Mouse (Mus musculus) midbrain, postnatal 0 days (tissue): Measurements from ENCODE around the gene C1qtnf9. TPM values are rescaled to one million over a fixed set of nuclear protein-coding genes. Genes with fewer than 3 reads are reported as not detected.

Source experiments
- ATAC-seq: fragments of 200-750 bp; cut with Nextera tagmentation; 2 replicates; pipeline ENCODE4 v1.8.0; 2017; ENCODE audit warnings: moderate number of reproducible peaks, mild to moderate bottlenecking, moderate TSS enrichment, moderate library complexity; ENCODE audit not compliant: low FRiP score
- DNase-seq: peaks from one replicate; pipeline ENCODE4 v3.0.0-alpha.2; 2015; ENCODE audit warnings: low spot score
- H3K27ac ChIP-seq: fragments of 300-500 bp; sonication (generic); 2 replicates; pipeline ENCODE4 v1.5.1; 2014; ENCODE audit warnings: low read depth, mild to moderate bottlenecking, low read length, mixed read lengths
- H3K27me3 ChIP-seq: fragments of 300-500 bp; sonication (generic); 2 replicates; pipeline ENCODE4 v1.6.1; 2014; ENCODE audit warnings: low read length, control low read depth, mixed read lengths; ENCODE audit not compliant: insufficient read depth
- H3K36me3 ChIP-seq: fragments of 300-500 bp; sonication (generic); 2 replicates; pipeline ENCODE4 v1.6.1; 2014; ENCODE audit warnings: low read length, control low read depth, mixed read lengths; ENCODE audit not compliant: insufficient read depth
- H3K4me1 ChIP-seq: fragments of 300-500 bp; sonication (generic); 2 replicates; pipeline ENCODE4 v1.6.1; 2014; ENCODE audit warnings: mild to moderate bottlenecking, control low read depth, antibody characterized with exemption, low read length, mixed read lengths; ENCODE audit not compliant: insufficient read depth
- H3K4me2 ChIP-seq: fragments of 300-500 bp; sonication (generic); 2 replicates; pipeline ENCODE4 v1.6.1; 2014; ENCODE audit warnings: low read depth, mild to moderate bottlenecking, low read length, mixed read lengths; ENCODE audit not compliant: poor library complexity, severe bottlenecking
- H3K4me3 ChIP-seq: fragments of 300-500 bp; sonication (generic); 2 replicates; pipeline ENCODE4 v1.5.1; 2014; ENCODE audit warnings: low read depth, mild to moderate bottlenecking, low read length, moderate library complexity
- H3K9ac ChIP-seq: fragments of 300-500 bp; sonication (generic); replicated peaks from 2 replicates; pipeline ENCODE4 v1.6.1; 2014; ENCODE audit warnings: mild to moderate bottlenecking, low read length, moderate library complexity, mixed read lengths; ENCODE audit not compliant: poor library complexity, severe bottlenecking
- H3K9me3 ChIP-seq: fragments of 300-500 bp; sonication (generic); 2 replicates; pipeline ENCODE4 v1.6.1; 2016; ENCODE audit warnings: low read length, control low read depth
- CTCF ChIP-seq: IDR thresholded peaks from 2 replicates; pipeline ENCODE4 v1.5.1; 2016; ENCODE audit warnings: antibody characterized with exemption, mild to moderate bottlenecking
- WGBS: fragments of 180-500 bp; shearing (Covaris S2); extraction: QIAGEN DNeasy Blood & Tissue Kit; methylation state at CpG from one replicate; pipeline ENCODE4 v1.1.7; 2014; 5-methylcytosine and 5-hydroxymethylcytosine counted together
- polyA plus RNA-seq: library from polyadenylated mRNA; unstranded; fragments of >200 nt; fragmentation: Nextera tagmentation; extraction: Ambion mirVana; gene quantifications from 2 replicates; pipeline ENCODE4 v1.2.1, GENCODE M21; 2015
- total RNA-seq: library from RNA; depleted of rRNA; stranded (reverse); fragments of >200 nt; gene quantifications from 2 replicates; pipeline ENCODE4 v1.2.3, GENCODE M21; 2014

C1qtnf9 gene
- total and polyA plus RNA-seq, 2 experiments from 2014 or later = 0.10 to 0.11 TPM

DNA sequence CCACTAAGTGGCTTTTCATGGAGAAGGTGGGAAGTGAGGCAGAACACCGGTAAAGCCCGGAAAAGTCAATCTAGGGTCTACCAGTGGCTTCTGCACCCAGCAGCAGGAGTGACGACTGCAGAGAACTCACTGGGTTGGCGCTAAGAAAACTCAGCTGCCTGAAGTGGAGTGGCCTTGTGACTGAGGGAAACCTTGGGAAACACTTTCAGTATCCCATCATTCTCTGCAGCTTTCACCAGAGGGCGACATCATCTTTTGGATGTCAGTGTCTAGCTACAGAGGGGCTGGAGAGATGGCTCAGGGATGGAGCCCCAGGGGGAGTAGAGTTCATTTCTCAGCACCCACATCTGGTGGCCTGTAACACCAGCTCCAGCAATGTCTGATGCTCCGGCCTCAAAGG is 1.4 kb downstream of the C1qtnf9 start:
- no peak overlapping the region for H3K4me3 ChIP-seq
- H3K9ac ChIP-seq = no peak overlapping the region
- no peak overlapping the region for H3K4me2 ChIP-seq
- DNase-seq = no peak
- 43% methylated on average over 6 of the region's 6 CpGs for WGBS
- H3K27me3 ChIP-seq = no peaks in the 10 kb centered on the region
- no peak overlapping the region for H3K27ac ChIP-seq
- no peaks in the 10 kb centered on the region for H3K9me3 ChIP-seq
- peak; percentile 60 for TF ChIP-seq CTCF
- no peaks in the 10 kb centered on the region for H3K4me1 ChIP-seq
- no peaks in the 10 kb centered on the region for H3K36me3 ChIP-seq
- ATAC-seq = no peak

DNA sequence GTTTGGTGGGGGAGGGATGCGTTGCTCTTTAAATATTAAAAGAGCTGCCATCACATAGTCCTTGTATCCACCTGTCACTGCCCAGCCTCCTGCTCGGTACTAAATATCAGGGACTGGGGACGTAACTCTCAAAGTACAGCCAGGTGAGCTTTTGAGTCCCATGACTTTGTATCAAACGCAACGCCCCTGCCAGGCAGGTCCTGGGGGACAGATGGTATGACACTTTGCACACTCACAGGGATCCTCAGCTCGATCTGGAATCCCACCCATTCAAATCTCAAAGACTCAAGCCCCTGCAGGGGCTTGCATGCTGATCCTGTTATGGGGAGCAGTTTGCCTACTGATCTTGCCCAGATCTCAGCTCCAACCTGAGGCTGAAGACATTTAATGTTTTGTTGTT is 2.7 kb downstream of the C1qtnf9 start:
- Histone ChIP-seq H3K4me2 (no peak overlapping the region), H3K27ac (no peak overlapping the region), H3K4me1 (no peaks in the 10 kb centered on the region), H3K9ac (no peak overlapping the region), H3K9me3 (no peaks in the 10 kb centered on the region), H3K36me3 (no peaks in the 10 kb centered on the region), H3K4me3 (no peak overlapping the region), H3K27me3 (no peaks in the 10 kb centered on the region)
- WGBS = 74% methylated on average over 6 of the region's 6 CpGs
- ATAC-seq = peak; percentile 32; the same call in 1 of the 2 replicates
- no peak for DNase-seq
- TF ChIP-seq CTCF = no peak

DNA sequence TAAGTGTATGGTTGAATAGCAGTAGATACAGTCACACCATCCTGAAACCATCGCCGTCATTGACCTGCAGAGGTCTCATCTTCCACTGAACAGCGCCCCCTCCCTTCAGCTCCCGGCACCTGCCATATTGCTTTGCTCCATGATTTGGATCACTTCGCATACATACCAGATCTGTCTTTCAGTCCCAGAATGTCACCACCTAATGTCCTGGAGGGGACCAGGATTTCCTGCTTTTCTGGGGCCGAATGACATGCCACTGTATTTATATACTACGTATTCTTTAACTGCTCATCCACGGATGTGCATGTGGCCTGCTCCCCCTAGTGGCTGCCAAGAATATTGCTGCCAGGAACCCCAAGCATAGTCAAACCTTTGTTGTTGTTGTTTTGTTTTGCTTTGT is 3.1 kb downstream of the C1qtnf9 start:
- 0 out of 2 replicates have a peak overlapping the region, but pooled peaks have one; percentile 39 for H3K9ac ChIP-seq
- no peaks in the 10 kb centered on the region for H3K4me1 ChIP-seq
- peak overlapping the region; percentile 22; the same call in 1 of the 2 replicates for H3K4me3 ChIP-seq
- peak; percentile 97 for TF ChIP-seq CTCF
- 4% methylated on average over 8 of the region's 8 CpGs for WGBS
- H3K27ac ChIP-seq = no peak overlapping the region
- DNase-seq (peak; percentile 71), ATAC-seq (peak; percentile 85)
- no peaks in the 10 kb centered on the region for H3K27me3 ChIP-seq
- H3K36me3 ChIP-seq = no peaks in the 10 kb centered on the region
- H3K4me2 ChIP-seq = peak overlapping the region; percentile 43
- no peaks in the 10 kb centered on the region for H3K9me3 ChIP-seq

DNA sequence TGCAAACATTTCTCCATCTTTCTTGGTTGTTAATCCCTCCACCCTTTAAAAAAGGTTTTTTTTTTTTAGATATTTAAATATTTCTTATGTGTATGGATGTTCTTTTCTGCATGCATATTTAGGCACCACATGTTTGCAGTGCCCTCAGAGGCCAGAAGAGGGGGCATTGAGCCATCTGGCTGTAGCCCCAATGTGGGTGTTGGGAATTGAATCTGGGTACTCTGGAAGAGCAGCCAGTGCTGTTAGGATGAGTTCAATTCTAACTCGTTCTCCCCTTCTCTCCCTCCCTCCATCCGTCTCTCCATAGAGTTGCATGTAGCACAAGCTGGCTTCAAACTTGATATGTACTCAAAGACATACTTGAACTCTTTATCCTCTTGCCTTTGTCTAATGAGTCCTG is 5.5 kb downstream of the C1qtnf9 start:
- Histone ChIP-seq H3K9me3 (no peaks in the 10 kb centered on the region), H3K27ac (no peak overlapping the region), H3K27me3 (no peaks in the 10 kb centered on the region), H3K4me2 (no peak overlapping the region), H3K4me3 (no peak overlapping the region), H3K36me3 (no peaks in the 10 kb centered on the region), H3K9ac (no peak overlapping the region), H3K4me1 (no peaks in the 10 kb centered on the region)
- peak; percentile 38 for TF ChIP-seq CTCF
- DNase-seq (no peak), ATAC-seq (no peak)
- WGBS = 86% methylated on average over 2 of the region's 2 CpGs

DNA sequence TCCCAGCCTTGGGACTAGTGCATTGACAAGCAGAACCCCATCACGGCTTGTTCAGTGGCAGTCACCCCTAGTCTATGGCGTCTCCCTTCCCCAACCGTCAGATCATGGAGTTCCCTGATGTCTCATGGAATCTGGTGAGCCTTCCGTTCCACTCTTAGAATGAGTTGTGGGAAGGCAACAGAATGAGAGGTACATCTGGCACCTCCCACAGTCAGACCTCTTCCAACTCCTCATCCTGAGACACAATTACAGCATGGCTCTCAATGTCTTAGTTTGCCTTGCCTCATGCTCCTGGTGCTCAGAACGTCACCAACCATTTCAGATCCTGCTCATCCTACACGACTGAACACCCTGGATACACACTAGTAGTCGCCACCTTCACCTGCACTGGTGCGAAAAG is 8.6 kb downstream of the C1qtnf9 start:
- ATAC-seq (no peak), DNase-seq (no peak)
- Histone ChIP-seq H3K27ac (no peak overlapping the region), H3K4me2 (no peak overlapping the region), H3K27me3 (no peaks in the 10 kb centered on the region), H3K36me3 (no peaks in the 10 kb centered on the region), H3K4me3 (no peak overlapping the region), H3K4me1 (no peaks in the 10 kb centered on the region), H3K9me3 (no peaks in the 10 kb centered on the region), H3K9ac (no peak overlapping the region)
- TF ChIP-seq CTCF = no peak
- 86% methylated on average over 8 of the region's 8 CpGs for WGBS

DNA sequence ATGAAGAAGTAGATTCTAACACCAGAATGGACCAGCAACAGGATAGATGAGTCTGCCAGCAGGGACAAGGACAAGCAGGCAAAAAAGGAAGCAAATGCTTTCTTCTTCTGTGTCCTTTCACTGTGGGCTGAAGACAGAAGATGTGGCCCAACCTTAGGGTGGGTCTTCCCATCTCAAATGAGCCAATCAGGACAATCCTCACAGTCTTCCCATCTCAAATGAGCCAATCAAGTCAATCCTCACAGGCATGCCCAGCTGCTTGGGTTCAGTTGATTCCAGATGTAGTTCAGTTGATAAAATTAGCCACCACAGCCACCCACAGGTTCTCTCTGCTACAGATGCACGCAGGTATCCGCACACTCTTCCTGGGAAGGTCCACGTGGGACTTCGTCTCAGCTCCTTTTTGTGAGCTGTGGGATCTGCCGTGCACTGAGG is 9.6 kb downstream of the C1qtnf9 start:
- DNase-seq (no peak), ATAC-seq (no peak)
- H3K27ac ChIP-seq = no peak overlapping the region
- H3K4me3 ChIP-seq = no peak overlapping the region
- TF ChIP-seq CTCF = no peak
- H3K9me3 ChIP-seq = no peaks in the 10 kb centered on the region
- no peaks in the 10 kb centered on the region for H3K36me3 ChIP-seq
- WGBS = 88% methylated on average over 5 of the region's 5 CpGs
- no peaks in the 10 kb centered on the region for H3K4me1 ChIP-seq
- H3K27me3 ChIP-seq = no peaks in the 10 kb centered on the region
- H3K4me2 ChIP-seq = no peak overlapping the region
- no peak overlapping the region for H3K9ac ChIP-seq
